Mouse (Mus musculus) C2C12 (cell line): ENCODE results near the gene Cacna1e.

Experiments
- CEBPB ChIP-seq: IDR thresholded peaks from one replicate; pipeline ENCODE4 v1.6.1; 2011; ENCODE audit warnings: low read depth, mild to moderate bottlenecking, control low read depth, moderate library complexity
- CTCF ChIP-seq: IDR thresholded peaks from one replicate; pipeline ENCODE4 v1.5.1; 2011; ENCODE audit not compliant: control insufficient read depth, insufficient read depth, insufficient read length
- MAX ChIP-seq: IDR thresholded peaks from one replicate; pipeline ENCODE4 v1.6.1; 2011; ENCODE audit warnings: mild to moderate bottlenecking, control low read depth
- MYOD1 ChIP-seq: IDR thresholded peaks from one replicate; pipeline ENCODE4 v1.6.1; 2011; ENCODE audit warnings: low read depth; ENCODE audit not compliant: control insufficient read depth, insufficient read length
- MYOG ChIP-seq: IDR thresholded peaks from one replicate; pipeline ENCODE4 v1.6.1; 2011; ENCODE audit not compliant: control insufficient read depth, insufficient read length; ENCODE audit errors: extremely low read depth
- USF1 ChIP-seq: IDR thresholded peaks from one replicate; pipeline ENCODE4 v1.6.1; 2011; ENCODE audit warnings: low read depth, mild to moderate bottlenecking, control low read depth, moderate library complexity

GRCm38 (mm10) chr1:154839272-154839671 is 45.0 kb downstream of the Cacna1e start:
- no peak for TF ChIP-seq CTCF
- TF ChIP-seq USF1 = no peak
- no peak for TF ChIP-seq MYOD1
- TF ChIP-seq MAX = no peak
- TF ChIP-seq CEBPB = no peak
- no peak for TF ChIP-seq MYOG
